Mouse (Mus musculus): Measurements from ENCODE around the gene Ermap. TPM values are rescaled to one million over a fixed set of nuclear protein-coding genes. Genes with fewer than 3 reads are reported as not detected.

Gene Ermap
- 74.0 and 90.5 TPM in 2 replicates for total RNA-seq (2017)

GRCm38 (mm10) chr4:119189864-119190263 is at the start of gene Ermap:
Ermap (minus strand) TSS chr4:119190011.
- ATAC-seq (replicated peaks; ENCODE audit: low read depth, poor library complexity, severe bottlenecking): peak; percentile 53

GRCm38 (mm10) chr4:119239181-119239682 is 49.4 kb upstream of the Ermap start:
- ATAC-seq (replicated peaks; ENCODE audit: low read depth, poor library complexity, severe bottlenecking): peak; percentile 84

- ATAC-seq (replicated peaks; ENCODE audit: low read depth, poor library complexity, severe bottlenecking): no peak
These were observed 48.9 kb upstream of the Ermap start for GRCm38 (mm10) chr4:119238661-119239060.

GRCm38 (mm10) chr4:119234348-119234747 is 44.5 kb upstream of the Ermap start:
- ATAC-seq (replicated peaks; ENCODE audit: low read depth, poor library complexity, severe bottlenecking): no peak

GRCm38 (mm10) chr4:119233256-119233901 is 43.6 kb upstream of the Ermap start:
- peak; percentile 14; the same call in 1 of the 2 replicates for ATAC-seq (replicated peaks; ENCODE audit: low read depth, poor library complexity, severe bottlenecking)

GRCm38 (mm10) chr4:119232410-119233255 is 42.8 kb upstream of the Ermap start, which contains the start of the genes AU022252 and P3h1:
AU022252 (minus strand) TSS chr4:119232712.
P3h1 (plus strand) TSS chr4:119232915.
- peak; percentile 95 for ATAC-seq (replicated peaks; ENCODE audit: low read depth, poor library complexity, severe bottlenecking)

GRCm38 (mm10) chr4:119226751-119227150 is 36.9 kb upstream of the Ermap start:
- ATAC-seq (replicated peaks; ENCODE audit: low read depth, poor library complexity, severe bottlenecking): no peak

- ATAC-seq (replicated peaks; ENCODE audit: low read depth, poor library complexity, severe bottlenecking): no peak
These were observed 35.9 kb upstream of the Ermap start for GRCm38 (mm10) chr4:119225719-119226118.

- ATAC-seq (replicated peaks; ENCODE audit: low read depth, poor library complexity, severe bottlenecking): no peak
These were observed 34.7 kb upstream of the Ermap start for GRCm38 (mm10) chr4:119224534-119224933.

GRCm38 (mm10) chr4:119223696-119224095 is 33.9 kb upstream of the Ermap start:
- peak; percentile 82 for ATAC-seq (replicated peaks; ENCODE audit: low read depth, poor library complexity, severe bottlenecking)

GRCm38 (mm10) chr4:119218169-119218568 is 28.4 kb upstream of the Ermap start, which contains the start of gene Tmem269:
Tmem269 (minus strand) TSS chr4:119218217.
- ATAC-seq (replicated peaks; ENCODE audit: low read depth, poor library complexity, severe bottlenecking): 0 out of 2 replicates have a peak, but pooled peaks have one; percentile 46

GRCm38 (mm10) chr4:119216667-119217066 is 26.9 kb upstream of the Ermap start:
- ATAC-seq (replicated peaks; ENCODE audit: low read depth, poor library complexity, severe bottlenecking): no peak

GRCm38 (mm10) chr4:119204672-119205071 is 14.9 kb upstream of the Ermap start:
- peak; percentile 91 for ATAC-seq (replicated peaks; ENCODE audit: low read depth, poor library complexity, severe bottlenecking)

GRCm38 (mm10) chr4:119198105-119198504 is 8.3 kb upstream of the Ermap start:
- ATAC-seq (replicated peaks; ENCODE audit: low read depth, poor library complexity, severe bottlenecking): no peak

- ATAC-seq (replicated peaks; ENCODE audit: low read depth, poor library complexity, severe bottlenecking): peak; percentile 15
These were observed 5.9 kb upstream of the Ermap start for GRCm38 (mm10) chr4:119195582-119196320.

GRCm38 (mm10) chr4:119194909-119195581 is 5.2 kb upstream of the Ermap start, which contains the start of gene Svbp:
Svbp (plus strand) TSS chr4:119195306.
- ATAC-seq (replicated peaks; ENCODE audit: low read depth, poor library complexity, severe bottlenecking): peak; percentile 81

GRCm38 (mm10) chr4:119192757-119193156 is 2.9 kb upstream of the Ermap start:
- no peak for ATAC-seq (replicated peaks; ENCODE audit: low read depth, poor library complexity, severe bottlenecking)

GRCm38 (mm10) chr4:119191273-119191672 is 1.5 kb upstream of the Ermap start:
- no peak for ATAC-seq (replicated peaks; ENCODE audit: low read depth, poor library complexity, severe bottlenecking)

- no peak; the same call in 1 of the 2 replicates for ATAC-seq (replicated peaks; ENCODE audit: low read depth, poor library complexity, severe bottlenecking)
These were observed 807 bp upstream of the Ermap start for GRCm38 (mm10) chr4:119190618-119191017.

All from common myeloid progenitor, adult 5-6 weeks (primary cell).